9 mouse cellular contexts compared by ENCODE assay signal in the genomic region with DNA sequence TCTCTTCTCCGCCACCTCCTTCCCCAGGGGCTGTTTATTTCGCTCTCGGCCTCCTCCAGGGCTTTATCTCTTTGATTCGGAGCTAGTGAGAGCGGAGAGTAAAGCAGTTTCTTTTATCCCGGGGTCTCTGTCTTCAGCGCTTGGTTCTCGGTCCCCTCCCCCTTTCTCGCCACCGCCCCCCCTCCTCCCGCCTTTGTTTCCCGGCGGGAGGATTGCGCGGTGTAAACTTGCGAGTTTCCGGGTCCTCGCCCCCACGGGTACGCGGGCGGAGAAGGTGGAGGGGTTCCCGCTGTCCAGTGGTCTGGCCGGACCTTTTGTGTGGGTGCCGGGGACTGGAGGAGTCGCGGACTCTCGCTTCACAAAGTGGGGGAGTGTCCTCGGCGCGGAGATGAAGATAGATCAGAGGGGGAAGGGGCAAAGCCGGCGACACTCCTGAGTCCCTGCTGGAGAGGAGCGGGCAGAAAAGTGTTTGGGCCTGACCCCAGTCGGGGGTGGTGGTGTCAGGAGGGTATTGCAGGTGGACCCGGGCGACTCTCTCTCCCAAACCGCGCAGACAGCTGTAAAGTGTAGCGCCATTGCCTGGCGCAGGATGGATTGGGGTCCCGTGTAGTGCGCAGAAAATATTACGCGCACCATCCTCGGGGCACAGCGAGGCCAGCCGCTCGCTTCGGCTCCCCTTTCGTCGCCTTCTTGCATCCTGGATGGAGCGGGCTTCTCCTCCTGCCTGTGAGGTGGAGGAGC. TPM values are rescaled to one million over a fixed set of nuclear protein-coding genes. Genes with fewer than 3 reads are reported as not detected.
A peak's percentile ranks its signal among the peaks of the same experiment; 100 is the strongest.
DNase-seq lines count a peak whose midpoint lies in the region; ATAC-seq lines count a peak whose summit lies in the region.
"Had no signal": no experiment of that assay in that cellular context is flagged by ENCODE, and none has a peak within 500 bp of the region (broad histone marks: within the 10 kb centered on the region; RNA-seq: fewer than 3 reads in every experiment).

No protein-coding gene starts in this region.

- H3K4me1 ChIP-seq in forebrain, embryonic 10.5 days, result peaks cover 71% of the 10 kb centered on the region
- H3K4me1 ChIP-seq in intestine, embryonic 14.5 days (replicated peaks; ENCODE audit: control insufficient read depth, insufficient read depth, low read length), result peaks cover 38% of the 10 kb centered on the region
- peaks cover 68% of the 10 kb centered on the region for H3K4me1 ChIP-seq in midbrain, embryonic 10.5 days

- peaks cover 67% of the 10 kb centered on the region for H3K27me3 ChIP-seq in forebrain, embryonic 10.5 days (ENCODE audit: poor library complexity, severe bottlenecking)
- no peaks in the 10 kb centered on the region; the same call in 1 of the 2 replicates for H3K27me3 ChIP-seq in intestine, embryonic 14.5 days (replicated peaks; ENCODE audit: control insufficient read depth, insufficient read depth, low read length)
- H3K27me3 ChIP-seq in midbrain, embryonic 10.5 days (ENCODE audit: low read depth, poor library complexity, severe bottlenecking), result peaks cover 46% of the 10 kb centered on the region

- H3K4me3 ChIP-seq in forebrain, embryonic 10.5 days, result peak overlapping the region; percentile 92
- peak overlapping the region; percentile 68 for H3K4me3 ChIP-seq in intestine, embryonic 14.5 days (ENCODE audit: low read depth, low read length)
- peak overlapping the region; percentile 98 for H3K4me3 ChIP-seq in midbrain, embryonic 10.5 days

- peak; percentile 7 for ATAC-seq in CD4-positive, CD25-positive, alpha-beta regulatory T cell, adult 4 months
- peak; percentile 4 for ATAC-seq in intestine, embryonic 14.5 days (replicated peaks; ENCODE audit: low FRiP score, low TSS enrichment, low read depth)
- no peak for ATAC-seq in megakaryocyte progenitor cell, adult 5-6 weeks (replicated peaks; ENCODE audit: poor library complexity)

- H3K27ac ChIP-seq in forebrain, embryonic 10.5 days, result peak overlapping the region; percentile 93
- H3K27ac ChIP-seq in intestine, embryonic 14.5 days (ENCODE audit: low read depth), result peak overlapping the region; percentile 44
- peak overlapping the region; percentile 97 for H3K27ac ChIP-seq in midbrain, embryonic 10.5 days (replicated peaks)

- H3K4me2 ChIP-seq in intestine, embryonic 14.5 days (ENCODE audit: low read length), result peak overlapping the region; percentile 77

- peaks cover 6% of the 10 kb centered on the region; the same call in 1 of the 2 replicates for H3K36me3 ChIP-seq in forebrain, embryonic 10.5 days (replicated peaks)
- H3K36me3 ChIP-seq in intestine, embryonic 14.5 days (ENCODE audit: control insufficient read depth, insufficient read depth, low read length), result no peaks in the 10 kb centered on the region
- H3K36me3 ChIP-seq in midbrain, embryonic 10.5 days, result peaks cover 17% of the 10 kb centered on the region
- H3K36me3 ChIP-seq: G1E had no signal

- peak; percentile 52 to 56 for DNase-seq in cerebellum, postnatal 14 days
- no peak for DNase-seq in cerebellum, adult 9-10 months
- peak; percentile 58 for DNase-seq in forebrain, embryonic 10.5 days (ENCODE audit: extremely low spot score, low spot score)
- DNase-seq in intestine, embryonic 14.5 days (ENCODE audit: low spot score), result peak; percentile 79
- DNase-seq in midbrain, embryonic 10.5 days (ENCODE audit: low spot score), result peak; percentile 67
- peak; percentile 69 for DNase-seq in thymus, postnatal 25 days

- WGBS in forebrain, embryonic 10.5 days, result under 1% methylated on average over 53 of the region's 53 CpGs
- WGBS in intestine, embryonic 14.5 days, result 1% methylated on average over 53 of the region's 53 CpGs
- WGBS in midbrain, embryonic 10.5 days, result under 1% methylated on average over 53 of the region's 53 CpGs

- peak overlapping the region; percentile 46 for H3K9ac ChIP-seq in intestine, embryonic 14.5 days (ENCODE audit: low read length)

- no peaks in the 10 kb centered on the region for H3K9me3 ChIP-seq in forebrain, embryonic 10.5 days
- no peaks in the 10 kb centered on the region for H3K9me3 ChIP-seq in intestine, embryonic 14.5 days (ENCODE audit: control insufficient read depth, low read length)
- no peaks in the 10 kb centered on the region for H3K9me3 ChIP-seq in midbrain, embryonic 10.5 days (replicated peaks)
- H3K9me3 ChIP-seq: G1E had no signal

RNA-seq across cellular contexts. Expression of gene Trp53i11, which starts 0.8 kb away (rescaled TPM):
- 10 to 100 TPM; 48.6 to 70.7 TPM for polyA plus RNA-seq in CD4-positive, CD25-positive, alpha-beta regulatory T cell, adult 4 months (2017; shearing (Covaris generic))
- polyA plus RNA-seq in forebrain, embryonic 10.5 days (2016; fragmentation: Nextera tagmentation; extraction: Ambion mirVana), result 74.4 and 77.0 TPM in 2 replicates
- polyA plus RNA-seq in intestine, embryonic 14.5 days (2014; fragmentation: Nextera tagmentation; extraction: Ambion mirVana), result 53.7 and 58.9 TPM in 2 replicates
- polyA plus RNA-seq in midbrain, embryonic 10.5 days (2016; fragmentation: Nextera tagmentation; extraction: Ambion mirVana), result 171 and 214 TPM in 2 replicates
- total RNA-seq in megakaryocyte progenitor cell, adult 5-6 weeks (2015), result 2.2 and 2.4 TPM in 2 replicates
- total RNA-seq in megakaryocyte progenitor cell, adult 5-6 weeks (2017), result 1.00 and 1.8 TPM in 2 replicates
- total RNA-seq: G1E had no signal
- polyA plus RNA-seq: G1E had no signal

Comparison
In these comparisons a context has a peak if more than half of its experiments do, and no peak if none do; other contexts are left out.
1. H3K27ac ChIP-seq: peak in every context shown above with its lines; median percentile 97 in midbrain, embryonic 10.5 days; 93 in forebrain, embryonic 10.5 days; 44 in intestine, embryonic 14.5 days.